Mouse (Mus musculus) liver, adult 10 weeks (tissue): ENCODE data around the gene Tmem50a. TPM values are rescaled to one million over a fixed set of nuclear protein-coding genes. Genes with fewer than 3 reads are reported as not detected.

ENCODE experiments used
- polyA plus RNA-seq: library from polyadenylated mRNA; stranded (reverse); fragments of 350-450 nt; fragmentation: Illumina TruSeq; extraction: RNeasy Lipid Tissue Mini Kit (QIAGEN cat#74804); gene quantifications from one replicate; pipeline ENCODE4 v1.2.3, GENCODE M21; 2014; ENCODE audit warnings: low read depth, low replicate concordance

The Tmem50a gene
- 36.2 TPM for polyA plus RNA-seq

GRCm38 (mm10) chr4:134914864-134915209, at the start of gene Tmem50a:
Tmem50a (minus strand) TSS chr4:134915024.

GRCm38 (mm10) chr4:134930684-134931481, 16.1 kb upstream of the Tmem50a start, which contains the start of gene Syf2:
Syf2 (plus strand) TSS chr4:134930898.

GRCm38 (mm10) chr4:134923258-134924018, 8.6 kb upstream of the Tmem50a start, which contains the start of gene Rsrp1:
Rsrp1 (plus strand) TSS chr4:134923592.

GRCm38 (mm10) chr4:134863937-134864729, 50.7 kb downstream of the Tmem50a start, which contains the start of gene Rhd:
Rhd (plus strand) TSS chr4:134864536.

GRCm38 (mm10) chr4:134853259-134853636, 61.6 kb downstream of the Tmem50a start, which contains the start of gene Maco1:
Maco1 (minus strand) TSS chr4:134853345.

Other genes starting within 250 kb of the Tmem50a start
- gene Man1c1, start 210.7 kb downstream of the Tmem50a start, polyA plus RNA-seq, result 0.87 TPM
- 2.0 TPM for gene Ldlrap1, start 147.0 kb downstream of the Tmem50a start, polyA plus RNA-seq
- gene Maco1, start 61.7 kb downstream of the Tmem50a start, polyA plus RNA-seq, result 23.4 TPM
- not detected for gene Rhd, start 50.5 kb downstream of the Tmem50a start, polyA plus RNA-seq
- gene Rsrp1, start 8.6 kb upstream of the Tmem50a start, polyA plus RNA-seq, result 613 TPM
- gene Syf2, start 15.9 kb upstream of the Tmem50a start, polyA plus RNA-seq, result 32.1 TPM
- not detected for gene Runx3, start 205.6 kb upstream of the Tmem50a start, polyA plus RNA-seq